Mouse (Mus musculus): Measurements from ENCODE around the gene Wdr1.

GRCm38 (mm10) chr5:38553953-38554352 lies 9.1 kb downstream of the Wdr1 start:
- no peak for TF ChIP-seq POLR2A (IDR thresholded peaks at IDR 0.05; ENCODE audit: low read depth, low read length)
- no peak for TF ChIP-seq BHLHE40 (IDR thresholded peaks at IDR 0.05; ENCODE audit: low read depth, low read length)
- no peak for TF ChIP-seq ZNF384 (IDR thresholded peaks at IDR 0.05; ENCODE audit: low read depth, low read length)
- TF ChIP-seq TCF12 (IDR thresholded peaks at IDR 0.05; ENCODE audit: low read depth, low read length): no peak
- TF ChIP-seq USF1 (IDR thresholded peaks at IDR 0.05; ENCODE audit: low read depth, low read length): no peak
